Comparison of ENCODE assay signal across 10 mouse cellular contexts in the genomic region with DNA sequence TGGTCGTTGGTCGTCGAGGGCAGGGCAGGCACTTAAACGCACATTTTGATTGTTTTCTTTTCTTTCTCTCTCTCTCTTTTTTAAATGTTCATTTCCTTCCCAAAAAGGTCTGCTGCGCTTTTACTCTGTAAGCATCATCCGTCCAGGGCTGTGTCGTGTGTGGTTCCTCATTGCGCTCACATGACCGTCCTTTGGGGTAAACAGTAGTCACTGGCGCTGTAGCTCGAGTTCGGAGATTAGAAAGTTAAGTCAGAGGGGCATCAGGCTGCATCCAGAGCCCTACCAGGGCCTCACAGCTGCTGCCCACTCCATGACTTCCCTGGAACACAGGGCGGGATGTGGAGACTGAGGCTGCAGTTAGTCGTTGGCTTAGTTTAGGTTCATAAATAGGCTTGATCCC. TPM values are rescaled to one million over a fixed set of nuclear protein-coding genes. Genes with fewer than 3 reads are reported as not detected.
DNase-seq lines count a peak whose midpoint lies in the region; ATAC-seq and TF ChIP-seq lines count a peak whose summit lies in the region.
"Had no signal": no experiment of that assay in that cellular context is flagged by ENCODE, and none has a peak within 500 bp of the region (broad histone marks: within the 10 kb centered on the region; RNA-seq: fewer than 3 reads in every experiment).

No protein-coding gene starts in this region.

- H3K36me3 ChIP-seq in hindbrain, embryonic 10.5 days = no peaks in the 10 kb centered on the region
- H3K36me3 ChIP-seq in hindbrain, embryonic 11.5 days (ENCODE audit: control insufficient read depth, insufficient read depth, low read length) = no peaks in the 10 kb centered on the region
- no peaks in the 10 kb centered on the region for H3K36me3 ChIP-seq in liver, embryonic 14.5 days (replicated peaks; ENCODE audit: control insufficient read depth, insufficient read depth, low read depth)
- H3K36me3 ChIP-seq: neural tube, embryonic 12.5 days had no signal

- no peak for ATAC-seq in hindbrain, embryonic 11.5 days (ENCODE audit: low FRiP score)
- ATAC-seq in granulocyte monocyte progenitor cell, adult 5-6 weeks (replicated peaks; ENCODE audit: poor library complexity, severe bottlenecking) = peak; percentile 61
- ATAC-seq in liver, embryonic 14.5 days (ENCODE audit: insufficient read depth) = 0 out of 2 replicates have a peak, but pooled peaks have one; percentile 17

- H3K9ac ChIP-seq in hindbrain, embryonic 11.5 days (ENCODE audit: low read depth, low read length) = no peak overlapping the region
- no peak overlapping the region for H3K9ac ChIP-seq in liver, embryonic 14.5 days (replicated peaks)

- H3K9me3 ChIP-seq in hindbrain, embryonic 10.5 days = no peaks in the 10 kb centered on the region
- H3K9me3 ChIP-seq in hindbrain, embryonic 11.5 days (ENCODE audit: control insufficient read depth, low read length) = no peaks in the 10 kb centered on the region
- H3K9me3 ChIP-seq in liver, embryonic 14.5 days (ENCODE audit: control insufficient read depth, low read length) = no peaks in the 10 kb centered on the region
- H3K9me3 ChIP-seq: neural tube, embryonic 12.5 days had no signal

- no peak for DNase-seq in hindbrain, embryonic 10.5 days (ENCODE audit: low spot score)
- DNase-seq in hindbrain, embryonic 11.5 days (ENCODE audit: low spot score) = no peak
- DNase-seq in liver, embryonic 14.5 days (ENCODE audit: low read depth in 3 of 3, low spot score in 3 of 3) = no peak
- no peak for DNase-seq in frontal cortex, adult 2 months (ENCODE audit: extremely low spot score in 1 of 2, low spot score in 1 of 2)
- no peak for DNase-seq in left cerebral cortex, postnatal 36 days (ENCODE audit: low spot score in 2 of 2)
- no peak for DNase-seq in layer of hippocampus, adult 8-10 months (ENCODE audit: low spot score in 2 of 2)

- no peak for TF ChIP-seq EP300 in liver, embryonic 14.5 days (IDR thresholded peaks at IDR 0.05; ENCODE audit: low read depth)

- no peaks in the 10 kb centered on the region for H3K27me3 ChIP-seq in hindbrain, embryonic 10.5 days (ENCODE audit: insufficient read depth, poor library complexity, severe bottlenecking)
- peaks cover 2% of the 10 kb centered on the region; the same call in 1 of the 2 replicates for H3K27me3 ChIP-seq in hindbrain, embryonic 11.5 days (ENCODE audit: control insufficient read depth, insufficient read depth, low read length)
- H3K27me3 ChIP-seq in liver, embryonic 14.5 days (ENCODE audit: control insufficient read depth, insufficient read depth, low read length) = no peaks in the 10 kb centered on the region
- H3K27me3 ChIP-seq: CH12.LX; neural tube, embryonic 12.5 days had no signal

- 32% methylated on average over 14 of the region's 14 CpGs for WGBS in hindbrain, embryonic 10.5 days
- 35% methylated on average over 14 of the region's 14 CpGs for WGBS in hindbrain, embryonic 11.5 days
- 26% methylated on average over 14 of the region's 14 CpGs for WGBS in liver, embryonic 14.5 days (ENCODE audit: insufficient replicate concordance)

- TF ChIP-seq CTCF in bone marrow macrophage, adult 2 months (IDR thresholded peaks at IDR 0.05; ENCODE audit: low read depth, low read length) = no peak
- no peak for TF ChIP-seq CTCF in liver, embryonic 14.5 days (IDR thresholded peaks at IDR 0.05; ENCODE audit: low read depth)

- H3K4me1 ChIP-seq in hindbrain, embryonic 10.5 days (replicated peaks) = peaks cover 73% of the 10 kb centered on the region
- H3K4me1 ChIP-seq in hindbrain, embryonic 11.5 days (replicated peaks; ENCODE audit: control insufficient read depth, insufficient read depth, low read length) = peaks cover 7% of the 10 kb centered on the region
- H3K4me1 ChIP-seq in bone marrow macrophage, adult 2 months (ENCODE audit: control insufficient read depth, insufficient read depth, low read length) = peaks cover 60% of the 10 kb centered on the region
- peaks cover 11 to 35% of the 10 kb centered on the region in 2 experiments for H3K4me1 ChIP-seq in liver, embryonic 14.5 days (replicated peaks; ENCODE audit: control insufficient read depth in 2 of 2, insufficient read depth in 2 of 2, low read length in 1 of 2)

- intact Hi-C loops in left cerebral cortex, postnatal 36 days (cut with DNase I) = no loop called here

- peak overlapping the region; percentile 75 for H3K27ac ChIP-seq in hindbrain, embryonic 10.5 days
- no peak overlapping the region for H3K27ac ChIP-seq in hindbrain, embryonic 11.5 days (ENCODE audit: low read depth, low read length)
- peak overlapping the region; percentile 93 for H3K27ac ChIP-seq in bone marrow macrophage, adult 2 months (ENCODE audit: insufficient read depth, low read depth, low read length)
- no peak overlapping the region for H3K27ac ChIP-seq in liver, embryonic 14.5 days
- H3K27ac ChIP-seq: neural tube, embryonic 12.5 days had no signal

- no peak for TF ChIP-seq POLR2A in bone marrow macrophage, adult 2 months (IDR thresholded peaks at IDR 0.05; ENCODE audit: borderline replicate concordance, low read depth, low read length)

- H3K4me2 ChIP-seq in hindbrain, embryonic 11.5 days (replicated peaks; ENCODE audit: low read depth, low read length) = no peak overlapping the region
- 0 out of 2 replicates have a peak overlapping the region, but pooled peaks have one; percentile 22 for H3K4me2 ChIP-seq in liver, embryonic 14.5 days (ENCODE audit: low read depth)

- no peak overlapping the region for H3K4me3 ChIP-seq in hindbrain, embryonic 10.5 days
- no peak overlapping the region for H3K4me3 ChIP-seq in hindbrain, embryonic 11.5 days (ENCODE audit: low read depth, low read length)
- H3K4me3 ChIP-seq in bone marrow macrophage, adult 2 months (ENCODE audit: insufficient read depth, low read length) = peak overlapping the region; percentile 47
- H3K4me3 ChIP-seq in liver, embryonic 14.5 days (ENCODE audit: insufficient read depth in 1 of 2, low read depth in 2 of 2, low read length in 2 of 2) = no peak overlapping the region
- H3K4me3 ChIP-seq: neural tube, embryonic 12.5 days had no signal

RNA-seq across cellular contexts. Expression of gene Notch2, which starts 12.2 kb away (rescaled TPM):
- polyA plus RNA-seq in hindbrain, embryonic 10.5 days (2016; fragmentation: Nextera tagmentation; extraction: Ambion mirVana) = 15.6 and 18.0 TPM in 2 replicates
- 16.7 and 20.8 TPM in 2 replicates for polyA plus RNA-seq in hindbrain, embryonic 11.5 days (2014; fragmentation: Nextera tagmentation; extraction: Ambion mirVana)
- polyA plus RNA-seq in bone marrow macrophage, adult 2 months (2012; ENCODE audit: insufficient read depth, insufficient read length, missing spikeins) = 69.2 and 82.2 TPM in 2 replicates
- total RNA-seq in granulocyte monocyte progenitor cell, adult 5-6 weeks (2014; fragmentation: Nextera tagmentation) = 27.9 TPM in 2 replicates
- total RNA-seq in granulocyte monocyte progenitor cell, adult 5-6 weeks (2017) = 23.1 and 31.3 TPM in 2 replicates
- 2.7 and 3.0 TPM in 2 replicates for polyA plus RNA-seq in liver, embryonic 14.5 days (2012; rRNA removed)
- 5.4 and 5.8 TPM in 2 replicates for polyA plus RNA-seq in liver, embryonic 14.5 days (2014; fragmentation: Nextera tagmentation; extraction: Ambion mirVana)
- 12.4 and 14.5 TPM in 2 replicates for polyA plus RNA-seq in frontal cortex, adult 2 months (2012; rRNA removed)
- total RNA-seq in left cerebral cortex, postnatal 36 days (2021) = 10 to 100 TPM; 10.8 to 14.0 TPM
- 10 to 100 TPM; 22.9 to 29.1 (median 26.8) TPM for total RNA-seq in layer of hippocampus, adult 8-10 months (2022)

Comparison
In these comparisons a context has a peak if more than half of its experiments do, and no peak if none do; other contexts are left out.
1. H3K27ac ChIP-seq: peak in hindbrain, embryonic 10.5 days (single experiment) and bone marrow macrophage, adult 2 months (single experiment); none in hindbrain, embryonic 11.5 days (single experiment) and liver, embryonic 14.5 days (single experiment).